Mouse (Mus musculus): ENCODE measurements around the gene Camkmt. TPM values are rescaled to one million over a fixed set of nuclear protein-coding genes. Genes with fewer than 3 reads are reported as not detected.

The Camkmt gene
- total RNA-seq, 2 experiments from 2014 or later = 12.8 to 13.6 TPM

GRCm38 (mm10) chr17:85484526-85484925 is 394.2 kb downstream of the Camkmt start:
- intact Hi-C loops (cut with DNase I) = no loop called here
- TF ChIP-seq CTCF (IDR thresholded peaks at IDR 0.05) = no peak
- no peak for DNase-seq (ENCODE audit: extremely low spot score in 1 of 2, low spot score in 2 of 2)
- Histone ChIP-seq H3K27ac (no peak overlapping the region), H3K4me3 (no peak overlapping the region)

DNA sequence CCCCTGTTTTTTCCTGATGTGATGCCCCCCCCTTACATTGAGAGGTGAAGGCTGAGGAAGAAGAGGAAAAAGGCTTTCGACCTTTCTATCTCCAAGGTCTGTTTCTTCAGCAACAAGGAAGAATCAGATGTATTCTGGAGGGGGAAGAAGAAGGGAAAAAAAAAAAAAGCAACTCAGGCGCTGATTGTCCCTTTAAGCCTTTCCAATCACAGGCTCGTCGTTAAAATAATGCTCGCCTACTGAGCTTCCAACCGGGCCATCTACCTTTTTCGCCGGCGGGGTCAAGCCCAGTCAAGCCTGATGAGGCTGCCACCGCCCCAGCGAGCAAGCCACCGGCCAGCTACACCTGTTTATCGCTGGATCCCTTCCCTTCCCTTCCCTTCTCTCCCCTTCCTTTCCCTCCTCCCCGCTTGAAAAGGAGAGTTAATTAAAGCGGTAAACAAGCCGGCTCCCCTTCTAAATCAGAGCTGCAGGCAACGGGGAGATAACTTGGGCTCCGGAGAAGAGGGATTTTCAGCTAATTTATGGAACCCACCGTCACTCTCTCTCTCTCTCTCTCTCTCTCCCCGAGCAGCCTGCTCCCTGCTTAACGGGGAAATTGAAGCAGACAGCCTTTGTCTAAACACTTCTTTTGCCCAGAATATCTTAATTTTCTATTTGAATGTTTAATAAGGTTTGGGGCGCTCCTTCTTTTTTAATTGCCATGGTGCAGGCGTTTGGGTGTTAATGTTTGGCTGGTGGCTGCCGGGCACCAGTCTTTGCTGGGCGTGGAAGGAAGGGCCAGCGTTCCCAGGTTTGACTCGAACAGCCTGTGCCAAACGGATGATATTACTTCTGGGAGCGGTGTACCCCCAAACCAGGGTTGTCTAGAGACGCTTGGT is 395.0 kb downstream of the Camkmt start:
- Histone ChIP-seq H3K27ac (no peak overlapping the region), H3K4me3 (no peak overlapping the region)
- no peak for TF ChIP-seq CTCF (IDR thresholded peaks at IDR 0.05)
- intact Hi-C loops (cut with DNase I) = loop anchor here (5.0 kb wide), 3 partner anchors 122 to 312 kb away; partner anchors contain the start of gene Six2
- no peak for DNase-seq (ENCODE audit: extremely low spot score in 1 of 2, low spot score in 2 of 2)

GRCm38 (mm10) chr17:85485946-85486533 is 395.7 kb downstream of the Camkmt start:
- Histone ChIP-seq H3K27ac (no peak overlapping the region), H3K4me3 (no peak overlapping the region)
- intact Hi-C loops (cut with DNase I) = loop anchor here (5.0 kb wide), 3 partner anchors 121 to 311 kb away; partner anchors contain the start of gene Six2
- no peak for DNase-seq (ENCODE audit: extremely low spot score in 1 of 2, low spot score in 2 of 2)
- no peak for TF ChIP-seq CTCF (IDR thresholded peaks at IDR 0.05)

- H3K27ac ChIP-seq = no peak overlapping the region
- intact Hi-C loops (cut with DNase I) = loop anchor here (5.0 kb wide), 3 partner anchors 120 to 310 kb away; partner anchors contain the start of gene Six2
- TF ChIP-seq CTCF (IDR thresholded peaks at IDR 0.05) = no peak
- no peak overlapping the region for H3K4me3 ChIP-seq
- no peak for DNase-seq (ENCODE audit: extremely low spot score in 1 of 2, low spot score in 2 of 2)
Observed at GRCm38 (mm10) chr17:85486585-85487480, 396.5 kb downstream of the Camkmt start.

DNA sequence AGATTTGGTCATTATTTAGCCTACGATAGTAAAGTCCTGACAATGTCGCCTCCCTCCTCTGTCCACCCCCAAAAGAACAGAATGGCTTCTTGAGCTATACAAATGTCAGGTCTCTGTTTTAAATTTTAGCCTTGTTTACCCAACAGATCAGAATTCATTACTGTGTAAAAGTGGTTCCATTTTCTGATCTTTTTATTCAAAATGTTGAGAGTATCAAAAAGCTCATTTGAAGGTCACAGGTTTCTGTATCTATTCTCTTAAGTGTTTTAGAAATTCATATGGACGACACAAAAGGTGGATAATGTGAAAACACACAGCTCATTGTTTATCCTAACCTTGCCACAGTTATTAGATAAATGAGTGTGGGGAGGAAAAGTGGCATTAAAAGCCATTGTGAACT is 397.2 kb downstream of the Camkmt start:
- TF ChIP-seq CTCF (IDR thresholded peaks at IDR 0.05) = no peak
- H3K27ac ChIP-seq = no peak overlapping the region
- DNase-seq (ENCODE audit: extremely low spot score in 1 of 2, low spot score in 2 of 2) = no peak
- no peak overlapping the region for H3K4me3 ChIP-seq
- intact Hi-C loops (cut with DNase I) = loop anchor here (5.0 kb wide), 3 partner anchors 120 to 310 kb away; partner anchors contain the start of gene Six2

GRCm38 (mm10) chr17:85488601-85489487 is 398.5 kb downstream of the Camkmt start:
- DNase-seq (ENCODE audit: extremely low spot score in 1 of 2, low spot score in 2 of 2) = no peak
- Histone ChIP-seq H3K4me3 (no peak overlapping the region), H3K27ac (no peak overlapping the region)
- no peak for TF ChIP-seq CTCF (IDR thresholded peaks at IDR 0.05)
- intact Hi-C loops (cut with DNase I) = loop anchor here (5.0 kb wide), 3 partner anchors 118 to 308 kb away; partner anchors contain the start of gene Six2

DNA sequence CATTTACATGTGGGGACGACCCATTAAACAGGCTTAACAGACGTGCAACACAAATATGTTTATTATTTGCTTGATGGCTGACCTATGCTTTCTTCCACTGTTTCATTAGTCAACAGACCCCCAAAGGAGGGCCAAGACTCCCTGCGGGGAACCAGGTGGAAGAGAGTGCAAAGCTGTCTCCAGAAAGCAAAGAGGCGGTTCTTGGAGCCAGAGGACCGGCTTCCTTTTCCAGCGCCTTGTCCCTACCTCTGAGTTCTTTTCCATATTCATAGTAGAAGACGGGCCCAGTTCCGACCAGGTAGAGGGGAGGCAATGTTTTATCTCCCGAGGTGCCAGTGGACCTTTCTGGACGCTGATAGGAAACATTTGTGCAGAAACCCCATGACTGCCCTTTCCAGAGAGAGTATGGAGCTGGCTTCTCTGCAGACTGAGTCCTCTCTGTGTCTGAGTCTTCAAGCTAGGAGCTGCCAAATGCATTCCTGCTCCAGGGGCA is 399.2 kb downstream of the Camkmt start:
- no peak overlapping the region for H3K27ac ChIP-seq
- DNase-seq (ENCODE audit: extremely low spot score in 1 of 2, low spot score in 2 of 2) = no peak
- TF ChIP-seq CTCF (IDR thresholded peaks at IDR 0.05) = no peak
- no peak overlapping the region for H3K4me3 ChIP-seq
- intact Hi-C loops (cut with DNase I) = loop anchor here (5.0 kb wide), 3 partner anchors 118 to 308 kb away; partner anchors contain the start of gene Six2

DNA sequence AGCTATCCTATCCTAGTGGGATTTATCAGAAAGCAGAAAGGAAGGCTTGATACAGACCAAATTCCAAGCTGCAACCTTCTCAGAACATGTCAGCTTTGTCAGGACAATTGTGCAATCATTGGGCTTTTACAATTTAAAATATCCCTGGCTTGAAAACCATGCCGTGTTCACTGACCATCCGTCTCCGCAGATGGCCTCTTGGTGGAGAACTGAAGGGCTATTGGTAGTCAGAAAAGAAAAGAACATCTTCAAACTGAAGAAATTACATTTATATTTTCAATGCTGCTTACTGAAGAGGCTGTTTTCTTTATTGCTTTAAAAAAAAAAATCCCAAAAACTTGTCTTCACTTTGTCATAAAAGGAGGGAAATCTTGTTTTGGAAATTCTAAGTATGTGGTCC is 401.1 kb downstream of the Camkmt start:
- no peak overlapping the region for H3K27ac ChIP-seq
- DNase-seq (ENCODE audit: extremely low spot score in 1 of 2, low spot score in 2 of 2) = no peak
- TF ChIP-seq CTCF (IDR thresholded peaks at IDR 0.05) = no peak
- intact Hi-C loops (cut with DNase I) = no loop called here
- H3K4me3 ChIP-seq = no peak overlapping the region

GRCm38 (mm10) chr17:85493521-85493920 is 403.2 kb downstream of the Camkmt start:
- TF ChIP-seq CTCF (IDR thresholded peaks at IDR 0.05) = no peak
- intact Hi-C loops (cut with DNase I) = no loop called here
- no peak for DNase-seq (ENCODE audit: extremely low spot score in 1 of 2, low spot score in 2 of 2)
- H3K27ac ChIP-seq = no peak overlapping the region
- no peak overlapping the region for H3K4me3 ChIP-seq

DNA sequence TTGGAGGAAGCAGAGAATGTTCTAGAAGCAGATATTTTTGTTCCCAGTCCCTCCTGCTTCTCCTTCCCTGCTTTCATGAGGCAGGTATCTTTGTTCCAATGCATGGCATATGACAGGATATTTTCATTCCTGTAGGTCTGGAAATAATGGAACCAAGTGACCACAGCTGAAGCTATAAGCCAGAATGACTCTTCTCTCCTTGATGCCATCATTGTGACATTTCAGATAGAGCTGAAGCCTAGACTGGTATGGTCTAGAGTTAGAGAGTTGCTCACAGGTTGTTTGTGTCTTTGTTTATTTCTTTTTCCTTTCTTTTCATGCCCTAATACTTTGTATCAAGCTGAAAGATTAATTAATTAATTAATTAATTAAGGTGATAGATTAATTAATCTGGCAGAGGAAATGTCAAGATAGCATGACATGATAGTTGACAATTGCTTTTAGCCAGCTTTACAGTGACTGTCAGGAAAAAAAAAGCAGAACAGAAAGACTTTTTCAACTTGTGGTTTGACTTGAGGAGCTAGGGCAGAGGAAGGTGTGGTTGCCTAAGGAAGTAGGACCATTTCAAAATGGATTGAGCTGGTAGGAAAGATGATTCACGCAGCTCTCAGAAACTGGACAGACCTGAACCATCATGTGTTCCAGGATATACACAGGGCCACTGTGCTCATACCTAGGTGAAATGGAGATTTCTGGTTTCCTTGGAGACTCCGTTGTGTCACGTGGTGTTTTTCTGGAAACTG is 404.8 kb downstream of the Camkmt start:
- Histone ChIP-seq H3K27ac (no peak overlapping the region), H3K4me3 (no peak overlapping the region)
- TF ChIP-seq CTCF (IDR thresholded peaks at IDR 0.05) = no peak
- intact Hi-C loops (cut with DNase I) = no loop called here
- no peak for DNase-seq (ENCODE audit: extremely low spot score in 1 of 2, low spot score in 2 of 2)

Measured in left cerebral cortex, adult 2 months (tissue).